Mouse (Mus musculus) kidney, adult 9 months (tissue): Measurements from ENCODE around the gene Usp39.

Source experiments
- DNase-seq: peaks from one replicate; pipeline ENCODE4 v3.0.0; 2022

The Usp39 gene

GRCm38 (mm10) chr6:72350214-72350613 is 5.2 kb upstream of the Usp39 start:
- DNase-seq: peak; percentile 67

- DNase-seq: peak; percentile 63
Observed at GRCm38 (mm10) chr6:72348411-72348810, 3.4 kb upstream of the Usp39 start.

- DNase-seq: peak; percentile 98
Observed at GRCm38 (mm10) chr6:72347166-72347941, 2.4 kb upstream of the Usp39 start, which contains the start of gene 0610030E20Rik. 0610030E20Rik (plus strand) TSS chr6:72347317.

GRCm38 (mm10) chr6:72346261-72346660 is 1.3 kb upstream of the Usp39 start:
- DNase-seq: peak; percentile 24

- no peak for DNase-seq
Observed at GRCm38 (mm10) chr6:72345633-72346032, 649 bp upstream of the Usp39 start.

- DNase-seq: no peak
Observed at GRCm38 (mm10) chr6:72344396-72345073, 449 bp downstream of the Usp39 start.

- DNase-seq: peak; percentile 66
Observed at GRCm38 (mm10) chr6:72340481-72340880, 4.5 kb downstream of the Usp39 start.

GRCm38 (mm10) chr6:72333111-72333510 is 11.9 kb downstream of the Usp39 start:
- no peak for DNase-seq

- no peak for DNase-seq
Observed at GRCm38 (mm10) chr6:72330133-72330532, 14.9 kb downstream of the Usp39 start.

- no peak for DNase-seq
Observed at GRCm38 (mm10) chr6:72329019-72329418, 16.0 kb downstream of the Usp39 start.

- DNase-seq: peak; percentile 83
Observed at GRCm38 (mm10) chr6:72326274-72326673, 18.7 kb downstream of the Usp39 start.

GRCm38 (mm10) chr6:72323786-72324508 is 21.0 kb downstream of the Usp39 start:
- no peak for DNase-seq

- DNase-seq: no peak
Observed at GRCm38 (mm10) chr6:72322936-72323335, 22.0 kb downstream of the Usp39 start.

- peak; percentile 57 for DNase-seq
Observed at GRCm38 (mm10) chr6:72319019-72319418, 26.0 kb downstream of the Usp39 start.

- DNase-seq: no peak
Observed at GRCm38 (mm10) chr6:72318440-72318839, 26.5 kb downstream of the Usp39 start.

- DNase-seq: no peak
Observed at GRCm38 (mm10) chr6:72316044-72316443, 28.9 kb downstream of the Usp39 start.

- no peak for DNase-seq
Observed at GRCm38 (mm10) chr6:72315384-72315783, 29.6 kb downstream of the Usp39 start.

- no peak for DNase-seq
Observed at GRCm38 (mm10) chr6:72313124-72313867, 31.7 kb downstream of the Usp39 start.

GRCm38 (mm10) chr6:72312198-72312597 is 32.8 kb downstream of the Usp39 start:
- no peak for DNase-seq

- no peak for DNase-seq
Observed at GRCm38 (mm10) chr6:72303510-72303909, 41.5 kb downstream of the Usp39 start.

- DNase-seq: peak; percentile 84
Observed at GRCm38 (mm10) chr6:72302349-72302925, 42.5 kb downstream of the Usp39 start.

- no peak for DNase-seq
Observed at GRCm38 (mm10) chr6:72297825-72298224, 47.2 kb downstream of the Usp39 start.
